Mouse (Mus musculus) embryonic facial prominence, embryonic 15.5 days (tissue): ENCODE measurements around the gene Cox6a1. TPM values are rescaled to one million over a fixed set of nuclear protein-coding genes. Genes with fewer than 3 reads are reported as not detected.
A peak's percentile ranks its signal among the peaks of the same experiment; 100 is the strongest.
"Not testable (repeated sequence)": the region's sequence is repeated elsewhere in the genome, so short reads cannot be mapped to it uniquely, and the experiment has no call there.

Experiments used
- ATAC-seq: fragments of 200-750 bp; cut with Nextera tagmentation; 2 replicates; pipeline ENCODE4 v1.8.0; 2017; ENCODE audit warnings: low read depth, moderate TSS enrichment; ENCODE audit not compliant: insufficient number of reproducible peaks, low FRiP score, low TSS enrichment
- H3K27ac ChIP-seq: fragments of 300-500 bp; sonication (generic); replicated peaks from 2 replicates; pipeline ENCODE4 v1.5.1; 2015; ENCODE audit warnings: mild to moderate bottlenecking, inconsistent platforms
- H3K27me3 ChIP-seq: fragments of 300-500 bp; sonication (generic); 2 replicates; pipeline ENCODE4 v1.6.1; 2015; ENCODE audit warnings: inconsistent platforms
- H3K36me3 ChIP-seq: fragments of 300-500 bp; sonication (generic); 2 replicates; pipeline ENCODE4 v1.6.1; 2015; ENCODE audit warnings: mild to moderate bottlenecking, inconsistent platforms
- H3K4me1 ChIP-seq: fragments of 300-500 bp; sonication (generic); 2 replicates; pipeline ENCODE4 v1.6.1; 2015; ENCODE audit warnings: inconsistent platforms
- H3K4me2 ChIP-seq: fragments of 300-500 bp; sonication (generic); replicated peaks from 2 replicates; pipeline ENCODE4 v1.6.1; 2015; ENCODE audit warnings: mild to moderate bottlenecking, inconsistent platforms
- H3K4me3 ChIP-seq: fragments of 300-500 bp; sonication (generic); replicated peaks from 2 replicates; pipeline ENCODE4 v1.5.1; 2015; ENCODE audit warnings: mild to moderate bottlenecking, inconsistent platforms
- H3K9ac ChIP-seq: fragments of 300-500 bp; sonication (generic); 2 replicates; pipeline ENCODE4 v1.6.1; 2015; ENCODE audit warnings: inconsistent platforms
- H3K9me3 ChIP-seq: fragments of 300-500 bp; sonication (generic); replicated peaks from 2 replicates; pipeline ENCODE4 v1.6.1; 2016; ENCODE audit warnings: inconsistent platforms
- WGBS: fragments of 180-500 bp; shearing (Covaris S2); methylation state at CpG from one replicate; pipeline ENCODE4 v1.1.7; 2015; 5-methylcytosine and 5-hydroxymethylcytosine counted together
- polyA plus RNA-seq: library from polyadenylated mRNA; unstranded; fragments of >200 nt; fragmentation: Nextera tagmentation; extraction: Ambion mirVana; gene quantifications from 2 replicates; pipeline ENCODE4 v1.2.1, GENCODE M21; 2015

Cox6a1 gene
- polyA plus RNA-seq, result 850 and 892 TPM in 2 replicates

DNA sequence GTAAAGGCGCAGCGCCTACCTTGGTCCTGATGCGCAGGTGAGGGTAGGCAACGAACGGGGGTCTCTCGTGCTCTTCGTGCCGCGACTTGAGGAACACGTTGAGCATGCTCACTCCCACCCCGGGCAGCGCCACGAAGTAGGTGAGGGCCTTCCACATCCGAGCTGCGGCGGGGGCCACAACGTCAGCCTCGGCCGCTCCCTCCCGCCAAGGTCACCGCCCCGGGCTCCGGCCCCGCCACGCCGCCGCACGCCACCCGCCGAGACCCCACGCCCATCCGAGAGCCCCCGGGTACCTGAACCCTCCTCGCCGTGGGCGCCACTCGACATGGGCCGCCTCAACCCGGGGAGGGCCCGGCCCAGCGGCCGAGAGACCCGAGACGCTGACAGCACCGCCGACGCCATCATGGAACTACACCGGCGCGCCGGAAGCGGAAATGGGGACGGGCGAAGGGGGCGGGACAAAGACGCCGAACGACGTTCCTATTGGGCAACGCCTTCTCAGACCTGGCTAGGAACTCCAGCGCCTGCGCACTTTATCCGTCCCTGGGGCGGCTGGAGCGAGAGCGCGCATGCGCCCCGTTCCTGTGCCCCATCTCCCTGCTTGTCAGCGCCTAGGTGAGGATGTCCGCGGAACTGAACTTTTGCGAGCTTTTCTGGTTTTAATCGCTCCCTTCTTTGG, at the start of gene Cox6a1:
Gene Cox6a1, minus strand, starts transcription at position 436 of the 679 bp plus-strand sequence.
- under 1% methylated on average over 64 of the region's 74 CpGs for WGBS
- Histone ChIP-seq H3K9ac (peak within 1 kb of the TSS; percentile 93), H3K9me3 (no peaks in the 10 kb centered on the region), H3K36me3 (peaks cover 29% of the 10 kb centered on the region), H3K4me1 (peaks cover 13% of the 10 kb centered on the region), H3K4me2 (peak within 1 kb of the TSS; percentile 90), H3K4me3 (peak within 1 kb of the TSS; percentile 94), H3K27me3 (no peaks in the 10 kb centered on the region), H3K27ac (peak within 1 kb of the TSS; percentile 86)
- ATAC-seq, result peak; percentile 95

- H3K36me3 ChIP-seq, result no peaks in the 10 kb centered on the region
- H3K4me1 ChIP-seq, result peaks cover 22% of the 10 kb centered on the region
- H3K27ac ChIP-seq, result peak overlapping the region; percentile 68
- peak overlapping the region; percentile 42 for H3K4me3 ChIP-seq
- H3K9ac ChIP-seq, result peak overlapping the region; percentile 64
- no peaks in the 10 kb centered on the region for H3K9me3 ChIP-seq
- H3K4me2 ChIP-seq, result peak overlapping the region; percentile 78
- WGBS, result 4% methylated on average over 46 of the region's 48 CpGs
- no peaks in the 10 kb centered on the region for H3K27me3 ChIP-seq
- no peak for ATAC-seq
These were observed 49.3 kb upstream of the Cox6a1 start for GRCm38 (mm10) chr5:115397839-115398780.

- 49% methylated on average over 11 of the region's 11 CpGs for WGBS
- no peak overlapping the region for H3K27ac ChIP-seq
- ATAC-seq, result no peak
These were observed 47.9 kb upstream of the Cox6a1 start for GRCm38 (mm10) chr5:115396654-115397053.

DNA sequence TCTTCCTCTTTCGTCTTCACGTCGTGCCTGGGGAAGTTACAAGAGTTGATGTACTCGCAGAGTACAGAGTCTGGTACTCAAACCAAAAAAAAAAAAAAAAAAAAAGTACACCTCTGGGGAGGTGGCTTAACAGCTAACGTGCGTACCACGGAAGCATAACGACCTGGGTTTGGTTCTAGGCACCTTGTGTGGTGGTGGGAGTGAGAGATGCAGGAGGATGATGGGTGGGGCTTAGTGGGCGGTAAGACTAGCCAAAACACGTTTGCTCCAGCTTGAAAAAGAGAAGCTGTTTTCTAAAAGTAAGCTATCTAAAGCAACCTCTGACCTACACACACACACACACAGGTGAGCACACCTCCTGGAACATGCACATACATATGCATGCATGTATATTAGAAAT, 46.1 kb upstream of the Cox6a1 start:
- H3K4me3 ChIP-seq, result no peak overlapping the region
- no peaks in the 10 kb centered on the region for H3K27me3 ChIP-seq
- 0 out of 2 replicates have a peak overlapping the region, but pooled peaks have one; percentile 8 for H3K4me2 ChIP-seq
- H3K9me3 ChIP-seq, result no peaks in the 10 kb centered on the region
- H3K27ac ChIP-seq, result no peak overlapping the region
- WGBS, result 18% methylated on average over 10 of the region's 10 CpGs
- H3K9ac ChIP-seq, result no peak overlapping the region
- no peak for ATAC-seq
- H3K36me3 ChIP-seq, result no peaks in the 10 kb centered on the region
- peaks cover 25% of the 10 kb centered on the region for H3K4me1 ChIP-seq

More at GRCm38 (mm10) chr5:115396654-115397053, 47.9 kb upstream of the Cox6a1 start:
- H3K9ac ChIP-seq, result no peak overlapping the region
- H3K27me3 ChIP-seq, result no peaks in the 10 kb centered on the region
- H3K36me3 ChIP-seq, result no peaks in the 10 kb centered on the region
- no peak overlapping the region for H3K4me2 ChIP-seq
- peaks cover 25% of the 10 kb centered on the region for H3K4me1 ChIP-seq
- H3K9me3 ChIP-seq, result no peaks in the 10 kb centered on the region
- H3K4me3 ChIP-seq, result no peak overlapping the region

DNA sequence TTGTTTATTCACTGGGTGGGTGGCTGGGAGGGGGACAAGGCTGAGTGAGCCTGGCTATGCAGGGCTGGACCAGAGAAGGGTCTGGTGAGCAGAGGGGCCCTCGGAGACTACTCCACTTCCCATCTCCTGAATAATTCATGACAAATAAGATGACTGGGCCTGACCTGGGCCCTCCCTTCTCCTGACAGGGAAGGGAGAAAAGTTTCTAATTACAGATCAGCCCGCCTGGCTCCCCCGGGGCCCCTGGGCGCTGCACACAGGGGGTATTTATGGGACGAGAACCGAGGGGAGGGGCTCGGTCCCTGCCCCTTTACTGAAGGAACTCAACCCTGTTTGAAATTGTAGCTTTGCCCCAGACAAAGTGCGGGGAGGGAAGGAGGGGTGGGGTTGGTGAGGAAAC, 45.4 kb upstream of the Cox6a1 start:
- Histone ChIP-seq H3K4me3 (no peak overlapping the region), H3K36me3 (no peaks in the 10 kb centered on the region), H3K4me1 (peaks cover 25% of the 10 kb centered on the region), H3K4me2 (peak overlapping the region; percentile 8; the same call in 1 of the 2 replicates), H3K9me3 (no peaks in the 10 kb centered on the region), H3K27me3 (no peaks in the 10 kb centered on the region), H3K9ac (no peak overlapping the region), H3K27ac (peak overlapping the region; percentile 8)
- 10% methylated on average over 8 of the region's 8 CpGs for WGBS
- ATAC-seq, result no peak; the same call in 1 of the 2 replicates

GRCm38 (mm10) chr5:115392969-115393368, 44.2 kb upstream of the Cox6a1 start:
- no peak overlapping the region for H3K4me2 ChIP-seq
- H3K4me1 ChIP-seq, result peaks cover 15% of the 10 kb centered on the region
- no peaks in the 10 kb centered on the region for H3K27me3 ChIP-seq
- H3K36me3 ChIP-seq, result no peaks in the 10 kb centered on the region
- H3K4me3 ChIP-seq, result no peak overlapping the region
- 82% methylated on average over 1 of the region's 1 CpGs for WGBS
- H3K9me3 ChIP-seq, result no peaks in the 10 kb centered on the region
- no peak for ATAC-seq
- 0 out of 2 replicates have a peak overlapping the region, but pooled peaks have one; percentile 51 for H3K27ac ChIP-seq
- no peak overlapping the region for H3K9ac ChIP-seq

GRCm38 (mm10) chr5:115391935-115392334, 43.2 kb upstream of the Cox6a1 start:
- Histone ChIP-seq H3K9ac (no peak overlapping the region), H3K4me2 (no peak overlapping the region), H3K9me3 (no peaks in the 10 kb centered on the region), H3K36me3 (no peaks in the 10 kb centered on the region), H3K4me1 (peaks cover 14% of the 10 kb centered on the region), H3K4me3 (no peak overlapping the region), H3K27ac (peak overlapping the region; percentile 51; the same call in 1 of the 2 replicates), H3K27me3 (no peaks in the 10 kb centered on the region)
- ATAC-seq, result no peak
- WGBS, result 13% methylated on average over 9 of the region's 9 CpGs

DNA sequence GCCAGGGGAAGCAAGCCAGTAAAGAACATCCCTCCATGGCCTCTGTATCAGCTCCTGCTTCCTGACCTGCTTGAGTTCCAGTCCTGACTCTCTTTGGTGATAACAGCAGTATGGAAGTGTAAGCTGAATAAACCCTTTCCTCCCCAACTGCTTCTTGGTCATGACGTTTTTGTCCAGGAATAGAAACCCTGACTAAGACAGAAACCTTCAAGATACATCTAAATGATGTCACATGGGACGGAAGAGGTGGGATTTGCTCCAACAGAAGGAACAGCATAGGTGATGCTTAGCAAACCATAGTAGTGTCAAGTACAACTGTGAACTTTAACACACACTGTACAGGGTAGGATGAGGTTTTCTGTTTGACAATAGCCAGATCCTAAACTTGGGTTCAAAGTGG, 30.1 kb upstream of the Cox6a1 start:
- not testable (repeated sequence) for H3K9ac ChIP-seq
- 71% methylated on average over 2 of the region's 2 CpGs for WGBS

GRCm38 (mm10) chr5:115375436-115375835, 26.7 kb upstream of the Cox6a1 start:
- no peak for ATAC-seq
- WGBS, result 83% methylated on average over 2 of the region's 2 CpGs
- H3K4me2 ChIP-seq, result no peak overlapping the region

More for the DNA sequence above, 30.1 kb upstream of the Cox6a1 start:
- ATAC-seq, H3K36me3 ChIP-seq, H3K4me1 ChIP-seq, H3K4me2 ChIP-seq, H3K27ac ChIP-seq, H3K9me3 ChIP-seq, H3K27me3 ChIP-seq, H3K4me3 ChIP-seq: not testable (repeated sequence)

DNA sequence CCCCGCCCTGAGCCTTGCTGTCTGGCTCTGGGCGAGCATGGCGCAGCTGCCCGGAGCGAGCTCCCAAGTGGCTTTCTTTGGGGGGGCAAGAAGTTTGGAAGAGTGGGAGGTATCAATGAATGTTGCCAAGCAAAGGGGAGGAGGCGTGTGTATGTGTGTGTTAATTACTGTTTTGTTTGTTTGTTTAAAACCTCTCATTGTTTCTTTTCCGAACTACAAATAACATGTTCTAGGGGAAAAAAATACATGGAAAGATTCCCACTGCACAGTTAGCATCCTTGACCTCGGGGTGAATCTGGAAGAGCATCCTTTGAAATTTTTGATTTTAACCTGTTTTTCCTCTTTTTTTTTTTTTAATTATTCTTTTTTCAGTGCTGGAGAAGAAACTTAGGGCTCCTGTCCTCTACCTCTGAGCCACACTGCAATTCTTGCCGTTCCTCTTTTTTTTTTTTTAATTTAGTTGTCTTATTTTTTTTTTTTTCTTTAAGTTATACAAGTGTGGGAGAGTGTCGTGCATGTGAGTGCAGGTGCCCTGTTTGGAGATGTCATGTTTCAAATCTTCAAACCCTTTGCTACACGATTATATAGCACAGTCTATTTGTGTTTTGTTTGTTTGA, 25.5 kb upstream of the Cox6a1 start:
- H3K4me1 ChIP-seq, result peaks cover 6% of the 10 kb centered on the region
- H3K27ac ChIP-seq, result no peak overlapping the region
- H3K27me3 ChIP-seq, result no peaks in the 10 kb centered on the region
- peak overlapping the region; percentile 60 for H3K4me2 ChIP-seq
- H3K4me3 ChIP-seq, result peak overlapping the region; percentile 35
- H3K36me3 ChIP-seq, result no peaks in the 10 kb centered on the region
- H3K9ac ChIP-seq, result peak overlapping the region; percentile 21; the same call in 1 of the 2 replicates
- WGBS, result 16% methylated on average over 11 of the region's 11 CpGs
- no peaks in the 10 kb centered on the region for H3K9me3 ChIP-seq
- ATAC-seq, result no peak

More at GRCm38 (mm10) chr5:115375436-115375835, 26.7 kb upstream of the Cox6a1 start:
- Histone ChIP-seq H3K9me3 (no peaks in the 10 kb centered on the region), H3K36me3 (no peaks in the 10 kb centered on the region), H3K27ac (no peak overlapping the region), H3K4me3 (no peak overlapping the region), H3K9ac (no peak overlapping the region), H3K4me1 (peaks cover 6% of the 10 kb centered on the region), H3K27me3 (no peaks in the 10 kb centered on the region)
